ENCODE assay signal across 18 mouse cellular contexts in the genomic region with DNA sequence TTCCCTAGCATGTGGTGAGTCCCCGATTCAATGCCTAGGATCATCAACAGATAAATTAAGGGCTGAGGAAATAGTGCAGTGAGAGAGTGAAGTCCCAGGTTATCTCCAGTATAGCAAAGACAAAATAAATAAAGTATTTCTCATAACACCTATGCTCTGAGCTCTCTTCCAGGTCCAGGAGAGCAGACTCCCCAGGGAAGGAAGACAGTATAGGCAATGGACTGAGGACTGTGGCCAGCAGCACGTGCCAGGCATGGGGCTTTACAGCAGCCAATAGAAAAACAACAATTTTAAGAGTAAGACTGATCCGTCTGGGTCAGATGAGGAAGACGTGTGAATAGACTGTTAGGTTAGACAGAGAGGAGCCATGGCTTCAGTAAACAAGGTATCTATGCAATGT.
A peak's percentile ranks its signal among the peaks of the same experiment; 100 is the strongest.
DNase-seq lines count a peak whose midpoint lies in the region; ATAC-seq lines count a peak whose summit lies in the region.
"Had no signal": no experiment of that assay in that cellular context is flagged by ENCODE, and none has a peak within 500 bp of the region (broad histone marks: within the 10 kb centered on the region; RNA-seq: fewer than 3 reads in every experiment).

No protein-coding gene starts in this region.

- no peaks in the 10 kb centered on the region for H3K27me3 ChIP-seq in heart, embryonic 11.5 days (ENCODE audit: control insufficient read depth, insufficient read depth, low read length)
- no peaks in the 10 kb centered on the region for H3K27me3 ChIP-seq in midbrain, embryonic 11.5 days (ENCODE audit: control insufficient read depth, insufficient read depth, low read length)
- H3K27me3 ChIP-seq in midbrain, embryonic 13.5 days, result no peaks in the 10 kb centered on the region
- H3K27me3 ChIP-seq: Patski had no signal

- no peak overlapping the region for H3K4me2 ChIP-seq in heart, embryonic 11.5 days
- no peak overlapping the region for H3K4me2 ChIP-seq in midbrain, embryonic 11.5 days
- no peak overlapping the region for H3K4me2 ChIP-seq in midbrain, embryonic 13.5 days (replicated peaks)

- no peaks in the 10 kb centered on the region for H3K4me1 ChIP-seq in heart, embryonic 11.5 days (ENCODE audit: control insufficient read depth, insufficient read depth, low read length)
- no peaks in the 10 kb centered on the region for H3K4me1 ChIP-seq in midbrain, embryonic 11.5 days (ENCODE audit: control insufficient read depth, insufficient read depth, low read length)
- no peaks in the 10 kb centered on the region for H3K4me1 ChIP-seq in midbrain, embryonic 13.5 days (replicated peaks)

- 74% methylated on average over 4 of the region's 4 CpGs for WGBS in heart, embryonic 11.5 days (ENCODE audit: insufficient replicate concordance)
- 79% methylated on average over 4 of the region's 4 CpGs for WGBS in midbrain, embryonic 11.5 days
- 83% methylated on average over 4 of the region's 4 CpGs for WGBS in midbrain, embryonic 13.5 days

- H3K36me3 ChIP-seq in heart, embryonic 11.5 days (ENCODE audit: control insufficient read depth, insufficient read depth, low read length), result no peaks in the 10 kb centered on the region
- no peaks in the 10 kb centered on the region for H3K36me3 ChIP-seq in midbrain, embryonic 11.5 days (ENCODE audit: control insufficient read depth, insufficient read depth, low read length)
- peaks cover 9% of the 10 kb centered on the region for H3K36me3 ChIP-seq in midbrain, embryonic 13.5 days
- H3K36me3 ChIP-seq: G1E had no signal

- no peak overlapping the region for H3K4me3 ChIP-seq in heart, embryonic 11.5 days (ENCODE audit: low read depth, low read length)
- no peak overlapping the region for H3K4me3 ChIP-seq in midbrain, embryonic 11.5 days (ENCODE audit: low read depth, low read length)
- no peak overlapping the region for H3K4me3 ChIP-seq in midbrain, embryonic 13.5 days (replicated peaks)

- no peaks in the 10 kb centered on the region for H3K9me3 ChIP-seq in heart, embryonic 11.5 days (replicated peaks; ENCODE audit: control insufficient read depth, low read length)
- H3K9me3 ChIP-seq in midbrain, embryonic 11.5 days (ENCODE audit: control insufficient read depth, low read length), result no peaks in the 10 kb centered on the region
- H3K9me3 ChIP-seq in midbrain, embryonic 13.5 days, result no peaks in the 10 kb centered on the region

- no peak overlapping the region for H3K27ac ChIP-seq in heart, embryonic 11.5 days (ENCODE audit: low read depth, low read length)
- H3K27ac ChIP-seq in midbrain, embryonic 11.5 days (ENCODE audit: low read depth, low read length), result no peak overlapping the region
- no peak overlapping the region for H3K27ac ChIP-seq in midbrain, embryonic 13.5 days

- DNase-seq in heart, adult 11 months, result peak; percentile 53
- peak; percentile 54 for DNase-seq in midbrain, embryonic 11.5 days (ENCODE audit: low spot score, missing footprints)
- DNase-seq: adrenal gland, adult 2 months; adrenal gland, adult 8-10 months; adrenal gland, postnatal 10 days; adrenal gland, postnatal 14 days; adrenal gland, postnatal 25 days; adrenal gland, postnatal 36 days; B cell, adult 2 months; cerebellum, adult 11 months; cerebellum, adult 11-12 months; cerebellum, adult 18-20 months had no signal

- H3K9ac ChIP-seq in heart, embryonic 11.5 days (ENCODE audit: low read depth, low read length), result no peak overlapping the region
- no peak overlapping the region for H3K9ac ChIP-seq in midbrain, embryonic 11.5 days (ENCODE audit: low read length)
- H3K9ac ChIP-seq in midbrain, embryonic 13.5 days (replicated peaks), result no peak overlapping the region

- ATAC-seq in heart, embryonic 11.5 days (replicated peaks; ENCODE audit: insufficient number of reproducible peaks, low FRiP score, low TSS enrichment), result no peak
- ATAC-seq in midbrain, embryonic 11.5 days (ENCODE audit: low FRiP score), result no peak
- ATAC-seq in midbrain, embryonic 13.5 days, result no peak
- ATAC-seq: activated CD4-positive, CD25-positive, alpha-beta regulatory T cell, adult 4 months; CD4-positive, CD25-positive, alpha-beta regulatory T cell, adult 4 months; Patski had no signal
